In the genomic region with DNA sequence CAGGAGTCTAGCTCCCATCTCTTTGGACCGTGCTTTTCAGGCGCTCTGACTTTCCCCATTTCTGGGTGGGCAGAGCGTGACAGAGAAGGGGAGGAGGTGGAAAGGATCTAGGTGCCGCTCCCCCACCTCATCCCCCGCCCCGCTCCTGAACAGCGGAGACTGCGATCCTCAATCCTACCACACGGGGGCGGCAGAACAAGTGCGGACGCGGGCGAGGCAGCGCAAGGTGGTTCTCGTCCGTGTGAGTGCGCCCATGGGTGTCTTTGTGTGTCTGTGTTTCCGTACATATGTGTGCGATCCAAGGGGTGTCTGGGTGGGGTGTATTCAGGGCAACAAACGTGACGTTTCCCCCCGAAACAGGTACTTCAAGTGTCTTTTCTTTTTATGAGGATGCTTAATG, we compare ENCODE assay signal across 8 mouse cellular contexts. TPM values are rescaled to one million over a fixed set of nuclear protein-coding genes. Genes with fewer than 3 reads are reported as not detected.
A peak's percentile ranks its signal among the peaks of the same experiment; 100 is the strongest.
DNase-seq lines count a peak whose midpoint lies in the region; ATAC-seq and TF ChIP-seq lines count a peak whose summit lies in the region.

No protein-coding gene starts in this region.

- peaks cover 14% of the 10 kb centered on the region for H3K4me1 ChIP-seq in embryonic facial prominence, embryonic 12.5 days
- 0 out of 2 replicates have a peak, but pooled peaks cover 7% of the 10 kb centered on the region for H3K4me1 ChIP-seq in kidney, postnatal 0 days (replicated peaks; ENCODE audit: insufficient read depth, low read length)
- no peaks in the 10 kb centered on the region for H3K4me1 ChIP-seq in lung, adult 2 months (ENCODE audit: control insufficient read depth, insufficient read depth, low read length)
- no peaks in the 10 kb centered on the region for H3K4me1 ChIP-seq in neural tube, embryonic 14.5 days (ENCODE audit: control insufficient read depth, insufficient read depth, low read length)
- peaks cover 8% of the 10 kb centered on the region for H3K4me1 ChIP-seq in thymus, adult 2 months (replicated peaks; ENCODE audit: control insufficient read depth, insufficient read depth, low read length)

- peak overlapping the region; percentile 8; the same call in 1 of the 2 replicates for H3K4me2 ChIP-seq in embryonic facial prominence, embryonic 12.5 days (replicated peaks)
- peak overlapping the region; percentile 13; the same call in 1 of the 2 replicates for H3K4me2 ChIP-seq in kidney, postnatal 0 days (ENCODE audit: low read length)
- H3K4me2 ChIP-seq in neural tube, embryonic 14.5 days (ENCODE audit: low read depth, low read length), result no peak overlapping the region

- H3K9ac ChIP-seq in embryonic facial prominence, embryonic 12.5 days, result no peak overlapping the region
- H3K9ac ChIP-seq in kidney, postnatal 0 days (ENCODE audit: low read depth, low read length), result no peak overlapping the region
- no peak overlapping the region for H3K9ac ChIP-seq in neural tube, embryonic 14.5 days (replicated peaks; ENCODE audit: low read depth, low read length)

- ATAC-seq in embryonic facial prominence, embryonic 12.5 days (ENCODE audit: insufficient number of reproducible peaks, insufficient read depth, low FRiP score, low TSS enrichment), result no peak
- ATAC-seq in kidney, postnatal 0 days (replicated peaks; ENCODE audit: low FRiP score, low read depth), result no peak
- ATAC-seq in neural tube, embryonic 14.5 days (ENCODE audit: low read depth), result no peak; the same call in 1 of the 2 replicates

- peak; percentile 75 to 85 for DNase-seq in CD8-positive naive resting alpha-beta T cell, adult 2 months (ENCODE audit: low read depth in 2 of 2, low spot score in 2 of 2)
- DNase-seq in adrenal gland, postnatal 36 days, result peak; percentile 85 to 88
- DNase-seq in heart, adult 9 months (ENCODE audit: low spot score in 2 of 2), result peak; percentile 36 to 53
- peak; percentile 71 for DNase-seq in kidney, postnatal 0 days (ENCODE audit: low spot score)
- DNase-seq in lung, adult 2 months, result peak; percentile 84
- DNase-seq in thymus, adult 2 months, result peak; percentile 86

- 2% methylated on average over 23 of the region's 23 CpGs for WGBS in embryonic facial prominence, embryonic 12.5 days
- under 1% methylated on average over 23 of the region's 23 CpGs for WGBS in kidney, postnatal 0 days
- WGBS in lung, adult 2 months, result under 1% methylated on average over 23 of the region's 23 CpGs
- under 1% methylated on average over 23 of the region's 23 CpGs for WGBS in neural tube, embryonic 14.5 days
- 1% methylated on average over 23 of the region's 23 CpGs for WGBS in thymus, adult 2 months

- H3K9me3 ChIP-seq in embryonic facial prominence, embryonic 12.5 days, result no peaks in the 10 kb centered on the region
- no peaks in the 10 kb centered on the region for H3K9me3 ChIP-seq in kidney, postnatal 0 days (replicated peaks; ENCODE audit: low read length)
- no peaks in the 10 kb centered on the region for H3K9me3 ChIP-seq in neural tube, embryonic 14.5 days (ENCODE audit: control insufficient read depth, low read length)

- TF ChIP-seq CTCF in kidney, postnatal 0 days (IDR thresholded peaks at IDR 0.05; ENCODE audit: low read depth), result peak; percentile 97
- peak; percentile 71 for TF ChIP-seq CTCF in lung, adult 2 months (IDR thresholded peaks at IDR 0.05; ENCODE audit: insufficient read depth, low read length)
- TF ChIP-seq CTCF in thymus, adult 2 months (IDR thresholded peaks at IDR 0.05; ENCODE audit: borderline replicate concordance, control insufficient read depth, extremely low read depth, insufficient read depth, low read length, poor library complexity), result peak; percentile 93

- H3K27me3 ChIP-seq in embryonic facial prominence, embryonic 12.5 days, result peaks cover 62% of the 10 kb centered on the region
- peaks cover 47% of the 10 kb centered on the region for H3K27me3 ChIP-seq in kidney, postnatal 0 days (ENCODE audit: insufficient read depth, low read length)
- peaks cover 32% of the 10 kb centered on the region for H3K27me3 ChIP-seq in neural tube, embryonic 14.5 days (ENCODE audit: control insufficient read depth, insufficient read depth, low read length)
- peaks cover 7% of the 10 kb centered on the region; the same call in 1 of the 2 replicates for H3K27me3 ChIP-seq in thymus, adult 2 months (ENCODE audit: control insufficient read depth, insufficient read depth, low read length)

- H3K4me3 ChIP-seq in embryonic facial prominence, embryonic 12.5 days, result no peak overlapping the region
- H3K4me3 ChIP-seq in kidney, postnatal 0 days (replicated peaks; ENCODE audit: low read depth, low read length), result no peak overlapping the region
- no peak overlapping the region for H3K4me3 ChIP-seq in lung, adult 2 months (replicated peaks; ENCODE audit: extremely low read depth, low read depth, low read length)
- H3K4me3 ChIP-seq in neural tube, embryonic 14.5 days (ENCODE audit: low read depth, low read length), result 0 out of 2 replicates have a peak overlapping the region, but pooled peaks have one; percentile 13
- no peak overlapping the region for H3K4me3 ChIP-seq in thymus, adult 2 months (ENCODE audit: control insufficient read depth, insufficient read depth, low read length)

- no peak overlapping the region for H3K27ac ChIP-seq in embryonic facial prominence, embryonic 12.5 days
- H3K27ac ChIP-seq in kidney, postnatal 0 days, result no peak overlapping the region
- H3K27ac ChIP-seq in neural tube, embryonic 14.5 days (ENCODE audit: low read depth, low read length), result no peak overlapping the region
- H3K27ac ChIP-seq in thymus, adult 2 months (ENCODE audit: control insufficient read depth, insufficient read depth, low read length), result no peak overlapping the region

- TF ChIP-seq POLR2A in lung, adult 2 months (IDR thresholded peaks at IDR 0.05; ENCODE audit: borderline replicate concordance, extremely low read depth, low read depth, low read length), result no peak
- no peak for TF ChIP-seq POLR2A in thymus, adult 2 months (IDR thresholded peaks at IDR 0.05; ENCODE audit: control insufficient read depth, extremely low read depth, insufficient read depth, low read length, poor library complexity)

- no peaks in the 10 kb centered on the region for H3K36me3 ChIP-seq in embryonic facial prominence, embryonic 12.5 days
- H3K36me3 ChIP-seq in kidney, postnatal 0 days (ENCODE audit: insufficient read depth, low read length), result no peaks in the 10 kb centered on the region
- no peaks in the 10 kb centered on the region for H3K36me3 ChIP-seq in neural tube, embryonic 14.5 days (ENCODE audit: control insufficient read depth, insufficient read depth, low read length)
- no peaks in the 10 kb centered on the region for H3K36me3 ChIP-seq in thymus, adult 2 months (ENCODE audit: control insufficient read depth, insufficient read depth, low read length)

RNA-seq across cellular contexts. Expression of a gene that starts 1.1 kb away (rescaled TPM):
- 10 to 100 TPM in 1 of 2 experiments, 1 to 10 TPM in 1; 8.8 to 71.5 TPM for total RNA-seq in adrenal gland, postnatal 36 days (2021)
- polyA plus RNA-seq in embryonic facial prominence, embryonic 12.5 days (2016; fragmentation: Nextera tagmentation; extraction: Ambion mirVana), result 1.2 and 2.5 TPM in 2 replicates
- 0.21 and 0.42 TPM in 2 replicates for polyA plus RNA-seq in kidney, postnatal 0 days (2015; fragmentation: Nextera tagmentation; extraction: Ambion mirVana)
- 0.03 TPM in 1 of 2 replicates, not detected in the other for polyA plus RNA-seq in lung, adult 2 months (2012; rRNA removed)
- 5.6 TPM in 2 replicates for polyA plus RNA-seq in neural tube, embryonic 14.5 days (2014; fragmentation: Nextera tagmentation; extraction: Ambion mirVana)
- 0.58 and 1.0 TPM in 2 replicates for polyA plus RNA-seq in thymus, adult 2 months (2012; rRNA removed)

RNA-seq across cellular contexts. Expression of a gene that starts 20.8 kb away (rescaled TPM):
- total RNA-seq in adrenal gland, postnatal 36 days (2021), result 10 to 100 TPM; 91.3 to 93.7 TPM
- polyA plus RNA-seq in embryonic facial prominence, embryonic 12.5 days (2016; fragmentation: Nextera tagmentation; extraction: Ambion mirVana), result 173 and 175 TPM in 2 replicates
- 160 and 172 TPM in 2 replicates for polyA plus RNA-seq in kidney, postnatal 0 days (2015; fragmentation: Nextera tagmentation; extraction: Ambion mirVana)
- 29.0 and 32.0 TPM in 2 replicates for polyA plus RNA-seq in lung, adult 2 months (2012; rRNA removed)
- polyA plus RNA-seq in neural tube, embryonic 14.5 days (2014; fragmentation: Nextera tagmentation; extraction: Ambion mirVana), result 175 and 176 TPM in 2 replicates
- 44.1 and 51.9 TPM in 2 replicates for polyA plus RNA-seq in thymus, adult 2 months (2012; rRNA removed)

RNA-seq across cellular contexts. Expression of a gene that starts 37.3 kb away (rescaled TPM):
- 10 to 100 TPM; 84.0 to 97.9 TPM for total RNA-seq in adrenal gland, postnatal 36 days (2021)
- polyA plus RNA-seq in embryonic facial prominence, embryonic 12.5 days (2016; fragmentation: Nextera tagmentation; extraction: Ambion mirVana), result 115 and 128 TPM in 2 replicates
- 86.5 and 91.1 TPM in 2 replicates for polyA plus RNA-seq in kidney, postnatal 0 days (2015; fragmentation: Nextera tagmentation; extraction: Ambion mirVana)
- 70.3 and 82.0 TPM in 2 replicates for polyA plus RNA-seq in lung, adult 2 months (2012; rRNA removed)
- 115 and 138 TPM in 2 replicates for polyA plus RNA-seq in neural tube, embryonic 14.5 days (2014; fragmentation: Nextera tagmentation; extraction: Ambion mirVana)
- 72.2 and 79.5 TPM in 2 replicates for polyA plus RNA-seq in thymus, adult 2 months (2012; rRNA removed)

RNA-seq across cellular contexts. Expression of a gene that starts 38.3 kb away (rescaled TPM):
- 10 to 100 TPM; 67.5 to 78.8 TPM for total RNA-seq in adrenal gland, postnatal 36 days (2021)
- 41.5 and 51.4 TPM in 2 replicates for polyA plus RNA-seq in embryonic facial prominence, embryonic 12.5 days (2016; fragmentation: Nextera tagmentation; extraction: Ambion mirVana)
- 30.6 and 32.0 TPM in 2 replicates for polyA plus RNA-seq in kidney, postnatal 0 days (2015; fragmentation: Nextera tagmentation; extraction: Ambion mirVana)
- 84.8 and 85.6 TPM in 2 replicates for polyA plus RNA-seq in lung, adult 2 months (2012; rRNA removed)
- polyA plus RNA-seq in neural tube, embryonic 14.5 days (2014; fragmentation: Nextera tagmentation; extraction: Ambion mirVana), result 30.5 and 34.5 TPM in 2 replicates
- 40.8 and 41.9 TPM in 2 replicates for polyA plus RNA-seq in thymus, adult 2 months (2012; rRNA removed)

RNA-seq across cellular contexts. Expression of a gene that starts 46.9 kb away (rescaled TPM):
- 10 to 100 TPM in 1 of 2 experiments, 1 to 10 TPM in 1; 3.5 to 11.2 TPM for total RNA-seq in adrenal gland, postnatal 36 days (2021)
- 0.25 and 0.36 TPM in 2 replicates for polyA plus RNA-seq in embryonic facial prominence, embryonic 12.5 days (2016; fragmentation: Nextera tagmentation; extraction: Ambion mirVana)
- 0.05 and 0.13 TPM in 2 replicates for polyA plus RNA-seq in kidney, postnatal 0 days (2015; fragmentation: Nextera tagmentation; extraction: Ambion mirVana)
- polyA plus RNA-seq in lung, adult 2 months (2012; rRNA removed), result 19.8 and 22.0 TPM in 2 replicates
- polyA plus RNA-seq in neural tube, embryonic 14.5 days (2014; fragmentation: Nextera tagmentation; extraction: Ambion mirVana), result 0.30 and 0.44 TPM in 2 replicates
- 3.1 and 4.1 TPM in 2 replicates for polyA plus RNA-seq in thymus, adult 2 months (2012; rRNA removed)
